Mouse (Mus musculus): ENCODE data around the gene Rgs6.

Gene Rgs6

DNA sequence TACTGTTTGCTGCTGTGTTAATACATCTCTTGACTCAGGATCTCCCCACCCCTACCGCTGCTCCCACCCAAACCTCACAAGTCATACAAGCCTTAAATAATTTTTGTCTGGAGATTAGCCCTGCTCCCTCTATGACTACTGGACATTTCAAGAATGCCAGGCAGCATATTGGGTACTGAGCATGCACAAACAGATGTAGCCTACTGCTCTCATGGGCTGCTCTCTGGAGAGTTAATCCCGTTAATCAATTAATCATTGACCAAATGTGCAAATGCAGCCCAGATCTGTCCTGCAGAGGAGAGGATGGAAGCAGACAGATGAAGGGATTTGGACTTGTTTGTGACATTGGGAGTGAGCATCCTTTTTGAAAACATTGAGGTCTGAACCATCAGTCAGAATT lies at the start of gene Rgs6:
TSS of gene Rgs6 (plus strand) at position 276 of the 400 bp plus-strand sequence.
- no peak for DNase-seq (ENCODE audit: low spot score in 2 of 2)

DNA sequence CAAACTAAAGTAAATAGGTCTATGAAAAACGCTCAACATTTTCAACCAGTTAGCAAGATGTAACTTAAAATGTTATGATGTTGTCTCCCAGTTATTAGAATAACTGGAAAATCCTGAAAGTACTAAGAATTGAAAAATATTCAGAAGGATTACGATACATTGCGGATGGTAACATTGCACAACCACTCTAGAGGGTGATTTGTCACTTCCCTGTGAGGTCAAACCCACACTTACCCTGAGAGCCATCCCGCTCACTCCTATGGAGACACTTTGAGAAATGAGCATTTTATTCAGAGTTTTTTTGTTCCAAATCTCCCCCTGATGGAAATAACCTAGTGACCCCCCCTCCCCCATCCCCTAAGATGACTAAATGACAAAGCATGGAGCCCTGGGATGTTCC lies 41.0 kb upstream of the Rgs6 start:
- no peak for DNase-seq (ENCODE audit: low spot score in 2 of 2)

DNA sequence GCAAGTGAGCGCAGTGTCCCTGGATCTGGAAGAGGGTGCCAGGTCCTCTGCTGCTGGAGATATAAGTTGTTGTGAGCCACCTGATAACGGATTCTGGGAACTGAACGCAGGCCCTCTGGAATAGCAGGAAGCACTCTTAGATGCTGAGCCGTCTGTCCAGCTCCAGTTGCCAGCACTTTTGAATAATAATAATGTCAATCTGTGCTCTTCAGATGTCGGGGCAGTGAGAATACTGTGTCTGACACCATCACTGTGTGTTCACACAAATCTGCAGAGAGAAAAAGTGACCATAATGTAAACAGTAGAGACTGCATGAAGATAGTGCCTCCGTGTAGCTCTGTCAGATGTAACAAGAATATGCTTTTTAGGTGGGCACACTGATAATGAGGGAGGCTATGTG lies 38.9 kb upstream of the Rgs6 start:
- no peak for DNase-seq (ENCODE audit: low spot score in 2 of 2)

DNA sequence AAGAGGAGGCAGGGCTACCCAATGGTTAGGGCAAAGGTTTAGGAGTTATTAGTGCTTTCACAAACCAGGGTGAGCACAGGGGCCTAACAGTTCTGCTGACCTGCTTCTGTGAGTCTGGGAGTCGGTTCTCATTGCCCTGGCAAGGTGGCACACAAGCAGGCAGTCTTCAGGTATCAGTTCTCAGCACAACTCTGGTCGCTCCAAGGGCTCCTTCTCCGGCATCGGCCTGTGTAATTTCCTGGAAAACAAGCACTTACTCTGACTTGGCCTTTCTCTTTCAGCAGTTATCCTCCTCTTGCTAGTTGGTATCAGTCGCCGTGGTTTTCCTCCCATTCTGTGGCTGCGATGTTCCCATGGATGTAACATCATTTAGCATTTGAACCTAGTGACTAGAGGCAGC lies 38.0 kb upstream of the Rgs6 start:
- no peak for DNase-seq (ENCODE audit: low spot score in 2 of 2)

DNA sequence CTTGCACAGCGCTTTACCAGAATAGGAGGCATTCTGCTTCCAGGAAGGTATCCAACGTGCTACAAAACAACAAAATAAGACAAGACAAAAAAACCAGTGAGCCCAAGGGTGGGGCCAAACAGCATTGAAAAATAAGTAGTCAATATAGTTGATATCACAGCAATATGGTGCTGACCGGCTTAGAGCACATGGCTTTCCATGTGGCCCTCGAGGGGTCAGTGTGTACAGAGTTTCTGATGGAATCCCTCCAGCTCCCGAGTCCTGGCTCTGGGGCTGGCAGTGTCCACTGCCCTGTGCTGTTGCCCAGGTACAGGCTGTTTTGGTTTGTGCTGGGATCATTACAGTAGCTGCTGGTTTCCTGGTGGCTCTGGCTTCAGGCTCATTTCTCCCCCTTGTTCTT lies 35.7 kb upstream of the Rgs6 start:
- no peak for DNase-seq (ENCODE audit: low spot score in 2 of 2)

DNA sequence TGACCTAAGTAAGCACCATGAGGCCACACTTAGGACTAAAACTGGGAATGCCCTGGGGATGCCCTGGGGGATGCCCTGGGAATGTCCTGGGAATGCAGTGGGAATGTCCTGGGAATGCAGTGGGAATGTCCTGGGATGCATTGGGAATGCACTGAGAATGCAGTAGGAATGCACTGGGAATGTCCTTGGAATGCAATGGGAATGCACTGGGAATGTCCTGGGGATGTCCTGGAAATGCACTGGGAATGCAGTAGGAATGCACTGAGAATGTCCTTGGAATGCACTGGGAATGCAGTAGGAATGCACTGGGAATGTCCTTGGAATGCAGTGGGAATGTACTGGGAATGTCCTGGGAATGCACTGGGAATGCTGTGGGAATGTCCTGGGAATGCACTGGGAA lies 25.2 kb upstream of the Rgs6 start:
- no peak for DNase-seq (ENCODE audit: low spot score in 2 of 2)

DNA sequence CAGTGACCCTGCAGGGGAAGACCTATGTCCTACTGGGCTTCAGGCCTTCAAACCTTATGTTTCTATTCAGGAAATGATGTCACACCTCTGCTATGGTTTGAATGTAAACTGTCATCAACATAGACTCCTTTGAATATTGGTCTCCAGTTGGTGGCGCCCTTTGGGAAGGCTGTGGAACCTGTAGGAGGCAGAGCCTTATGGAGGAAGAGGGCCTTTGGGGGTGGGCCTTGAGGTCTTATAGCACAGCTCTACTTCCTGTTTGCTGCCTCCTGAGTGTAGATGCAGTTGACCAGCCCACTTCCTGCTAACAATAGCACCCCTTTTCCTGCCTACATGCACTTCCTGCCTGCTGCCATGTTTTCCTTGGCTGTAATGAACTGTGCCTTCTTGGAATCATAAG lies 19.7 kb upstream of the Rgs6 start:
- no peak for DNase-seq (ENCODE audit: low spot score in 2 of 2)

DNA sequence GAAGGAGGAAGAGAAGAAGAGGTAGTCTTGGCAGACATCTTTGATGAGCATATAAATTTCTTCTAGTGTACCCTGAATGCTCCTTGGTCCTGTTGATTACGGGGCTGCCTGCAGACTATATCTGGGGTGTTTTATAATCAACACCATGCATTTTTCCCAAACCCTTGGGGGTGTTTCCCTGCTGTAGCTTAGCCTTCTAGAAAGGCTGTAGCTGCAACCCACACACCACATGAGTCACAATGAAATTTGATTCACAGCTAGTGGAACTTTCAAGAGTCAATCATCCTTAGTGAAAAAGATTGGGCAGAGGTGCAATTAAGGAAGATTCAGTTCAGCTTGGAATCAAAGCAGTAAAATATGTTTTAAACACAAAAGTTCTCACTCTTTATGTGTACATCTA lies 15.4 kb upstream of the Rgs6 start:
- DNase-seq (ENCODE audit: low spot score in 2 of 2), result no peak

DNA sequence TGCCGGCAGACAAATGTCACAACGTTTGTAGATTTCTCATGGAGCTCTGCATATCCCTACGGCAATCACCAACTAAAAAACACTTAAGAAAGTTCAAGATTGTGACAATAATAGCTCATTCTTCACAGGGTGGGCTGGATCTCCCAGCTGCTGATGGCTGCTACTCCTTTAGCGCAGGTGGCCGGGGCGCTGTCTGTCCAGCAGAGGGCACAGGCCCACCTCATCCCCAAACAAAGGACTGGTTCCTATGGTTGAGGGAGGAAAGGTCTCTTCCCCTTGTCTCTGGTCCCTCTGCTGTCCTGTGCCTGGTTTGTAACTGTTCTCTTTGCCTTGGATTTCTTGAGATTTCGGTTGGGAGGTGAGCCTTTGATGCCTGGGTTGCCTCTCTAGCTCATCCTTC lies 1.5 kb upstream of the Rgs6 start:
- DNase-seq (ENCODE audit: low spot score in 2 of 2), result no peak

DNA sequence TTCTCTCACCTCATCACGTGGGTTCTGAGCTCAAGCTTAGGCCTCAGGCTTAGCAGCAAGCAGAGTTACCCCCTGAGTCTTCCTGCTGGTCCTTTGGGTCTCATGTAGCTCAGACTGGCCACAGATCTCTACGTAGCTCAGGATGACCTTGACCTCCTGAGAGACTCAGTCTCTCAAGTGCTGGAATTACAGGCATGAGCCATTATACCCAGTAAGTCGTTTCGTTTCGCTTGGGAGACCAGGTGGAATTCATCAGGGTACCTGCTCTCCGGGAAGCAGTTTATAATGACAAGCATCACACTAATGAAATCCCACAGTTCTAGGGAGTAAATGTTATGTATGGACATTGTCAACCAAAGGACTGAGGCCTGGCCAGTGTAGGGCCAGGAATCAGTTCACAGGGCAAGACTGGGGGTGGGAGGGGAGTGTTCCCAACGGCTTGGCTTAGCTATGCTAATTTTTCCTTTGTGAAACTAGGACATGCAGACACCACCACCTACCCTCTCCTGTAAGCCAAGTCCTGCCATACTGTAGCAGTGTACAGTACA lies 670 bp upstream of the Rgs6 start:
- no peak for DNase-seq (ENCODE audit: low spot score in 2 of 2)

DNA sequence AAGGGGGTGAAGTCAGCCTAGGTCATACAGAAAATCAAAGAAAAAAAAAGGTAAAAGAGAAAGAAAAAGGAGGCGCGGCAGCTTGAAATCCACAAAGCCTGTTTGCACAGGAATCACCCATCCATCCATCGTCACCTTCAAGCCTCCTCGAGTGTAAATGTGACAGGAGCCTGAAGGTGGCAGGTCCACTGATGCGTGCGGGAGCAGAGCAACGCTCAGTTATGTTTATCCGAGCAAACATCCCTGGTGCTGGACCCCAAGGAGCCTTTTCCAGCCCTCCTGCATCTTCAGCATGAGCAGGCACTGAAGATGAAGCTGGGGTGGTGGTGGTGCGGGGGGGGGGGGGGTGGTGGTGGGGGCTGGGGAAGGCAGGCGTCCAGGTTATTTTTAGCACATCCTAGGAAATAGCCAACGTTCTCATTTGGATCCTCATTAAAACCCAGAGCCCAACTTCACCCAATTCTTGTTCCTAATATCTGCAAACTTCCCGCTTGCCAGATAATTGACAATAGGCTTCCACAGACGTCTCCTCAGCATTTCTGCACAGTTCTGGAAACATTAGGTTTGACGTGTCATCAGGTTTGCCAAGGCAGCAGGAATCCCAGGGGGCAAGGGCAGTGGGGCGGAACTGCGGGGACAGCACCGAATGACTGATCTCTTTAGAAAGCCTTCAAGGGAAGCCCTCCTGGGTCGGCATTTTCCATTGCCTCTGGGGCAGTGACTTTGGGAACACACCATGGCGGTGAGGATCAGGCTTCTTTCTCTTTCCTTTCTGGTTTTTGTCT lies 946 bp downstream of the Rgs6 start:
- no peak for DNase-seq (ENCODE audit: low spot score in 2 of 2)

DNA sequence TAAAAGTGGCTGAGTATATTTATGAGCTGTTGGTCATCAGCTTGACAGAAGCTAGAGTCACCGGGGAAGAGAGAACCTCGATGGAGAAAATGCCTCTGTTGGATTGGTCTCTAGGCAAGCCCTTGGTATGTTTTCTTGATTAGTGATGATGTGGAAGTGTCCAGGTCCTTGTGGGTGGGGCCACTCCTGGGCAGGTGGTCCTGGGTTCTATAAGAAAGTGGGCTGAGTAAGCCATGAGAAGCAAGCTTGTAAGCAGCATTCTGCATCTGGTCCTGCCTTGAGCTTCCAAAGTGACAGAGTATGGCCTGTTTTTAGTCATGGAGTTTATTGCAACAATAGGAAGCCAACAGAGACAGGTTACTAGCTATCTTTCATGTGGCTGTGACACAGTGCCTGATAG lies 10.9 kb downstream of the Rgs6 start:
- DNase-seq (ENCODE audit: low spot score in 2 of 2), result no peak

DNA sequence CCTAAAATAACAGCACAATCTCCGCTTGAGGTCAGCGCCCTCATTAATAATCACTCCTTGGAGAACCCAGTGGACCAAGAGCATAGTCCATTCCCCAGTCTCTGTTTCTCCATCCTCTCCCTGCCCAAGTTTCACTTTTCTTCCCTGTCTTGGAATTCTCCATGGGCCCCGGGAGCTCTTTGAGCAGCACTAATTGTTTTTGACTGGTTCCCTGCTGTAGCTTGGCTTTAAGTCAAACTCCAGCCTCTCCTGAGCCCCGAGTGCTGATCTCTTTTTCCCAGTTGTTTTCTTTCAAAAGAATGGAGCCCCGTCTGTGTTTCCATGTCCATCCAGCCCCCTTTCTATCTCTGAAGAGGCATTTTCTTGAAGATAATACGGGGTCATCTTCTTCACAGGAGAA lies 12.3 kb downstream of the Rgs6 start:
- DNase-seq (ENCODE audit: low spot score in 2 of 2), result no peak

DNA sequence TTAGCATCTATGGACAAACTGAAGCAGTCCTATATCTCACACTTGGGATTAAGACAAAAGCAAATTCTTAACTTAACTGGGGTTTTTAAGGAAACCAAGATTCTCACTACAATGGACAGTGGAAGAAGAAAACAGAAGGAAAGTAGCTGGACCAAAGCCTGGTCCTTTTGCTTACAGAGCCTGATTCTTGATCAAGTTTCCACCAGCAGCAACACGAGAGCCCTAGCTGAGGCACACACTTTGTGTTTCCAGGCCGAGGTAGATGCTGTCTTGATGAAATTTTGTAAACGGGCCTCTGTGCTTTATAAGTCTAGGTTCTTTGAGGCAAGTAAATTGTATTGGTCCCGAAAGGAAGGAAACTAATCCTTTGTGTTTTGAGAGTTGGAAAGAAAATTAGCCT lies 14.7 kb downstream of the Rgs6 start:
- no peak for DNase-seq (ENCODE audit: low spot score in 2 of 2)

DNA sequence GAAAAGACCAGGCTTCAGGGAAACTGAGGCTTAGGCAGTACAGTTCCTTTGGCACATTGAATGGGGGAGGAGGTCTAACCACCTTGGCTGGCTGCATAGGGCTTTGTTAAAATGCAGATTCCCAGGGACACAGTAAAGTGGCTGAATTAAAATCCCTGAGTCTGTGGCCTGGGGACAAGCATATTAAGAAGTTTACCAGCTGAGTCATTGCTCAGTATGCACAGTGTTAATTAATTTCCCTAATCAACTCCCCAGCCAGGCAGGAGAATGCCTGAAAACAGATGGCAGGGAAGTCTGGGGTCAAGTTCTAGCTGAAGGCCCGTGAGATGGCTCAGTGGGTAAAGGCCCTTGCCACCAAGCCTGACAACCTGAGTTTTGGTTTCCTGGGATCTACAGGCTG lies 15.2 kb downstream of the Rgs6 start:
- no peak for DNase-seq (ENCODE audit: low spot score in 2 of 2)

DNA sequence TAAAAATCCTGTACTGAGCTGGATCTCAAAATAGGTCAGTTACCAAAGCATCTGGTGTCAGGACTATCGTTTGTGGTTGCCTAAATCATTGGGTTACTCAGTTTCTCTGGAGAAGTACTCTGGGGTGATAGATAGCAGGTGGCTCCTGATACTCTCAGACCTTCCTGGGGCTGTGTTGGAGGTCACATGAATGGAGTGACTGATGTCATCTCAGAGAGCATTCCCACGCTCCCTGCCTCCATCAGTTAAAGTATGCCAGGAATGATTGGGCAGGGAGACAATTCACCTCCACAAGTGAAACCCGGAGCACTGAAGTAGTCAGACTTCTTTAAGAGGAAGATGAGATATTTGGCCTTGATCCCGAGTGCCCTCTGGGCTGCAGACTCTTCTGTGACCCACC lies 15.9 kb downstream of the Rgs6 start:
- DNase-seq (ENCODE audit: low spot score in 2 of 2), result no peak

DNA sequence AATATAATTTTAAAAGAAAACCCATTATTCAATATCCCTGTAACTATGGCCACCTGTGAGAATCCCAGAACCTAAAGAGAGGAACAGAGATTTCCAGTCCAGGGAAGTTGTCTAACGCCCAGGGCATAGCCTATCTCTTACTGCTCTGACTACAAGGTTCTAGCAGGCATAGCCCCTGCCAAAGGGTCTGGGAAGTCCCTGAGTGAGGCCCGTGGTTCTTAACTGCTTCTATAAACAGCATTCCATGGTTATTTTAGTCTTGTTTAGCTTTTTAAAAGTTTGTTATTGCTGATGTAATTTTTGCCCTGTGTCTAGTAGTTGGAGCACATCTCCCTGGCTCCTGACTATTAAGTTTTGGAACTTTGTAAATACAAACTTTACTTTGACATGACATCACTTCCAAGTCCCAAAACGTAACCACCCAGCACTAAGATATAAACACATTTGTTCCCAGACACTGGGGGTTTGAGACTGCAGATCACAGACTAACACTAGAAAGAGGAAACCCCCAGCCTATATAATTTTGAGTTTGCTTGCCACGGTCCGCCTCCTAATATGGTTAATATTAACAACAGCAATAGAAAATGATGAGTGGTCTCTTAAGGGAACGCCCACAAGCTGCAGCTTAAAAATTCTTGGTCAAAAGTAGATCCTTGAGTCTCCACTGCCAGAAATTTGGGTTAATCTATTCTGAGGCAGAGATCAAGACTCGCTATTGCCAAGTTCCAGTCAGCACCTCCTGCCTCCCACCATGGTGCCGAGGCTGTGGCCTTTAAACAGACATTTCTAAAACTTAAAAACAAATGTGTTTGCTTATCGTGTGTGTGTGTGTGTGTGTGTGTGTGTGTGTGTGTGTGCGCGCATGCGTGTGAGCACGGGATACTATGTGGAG lies 24.9 kb downstream of the Rgs6 start:
- no peak for DNase-seq (ENCODE audit: low spot score in 2 of 2)

DNA sequence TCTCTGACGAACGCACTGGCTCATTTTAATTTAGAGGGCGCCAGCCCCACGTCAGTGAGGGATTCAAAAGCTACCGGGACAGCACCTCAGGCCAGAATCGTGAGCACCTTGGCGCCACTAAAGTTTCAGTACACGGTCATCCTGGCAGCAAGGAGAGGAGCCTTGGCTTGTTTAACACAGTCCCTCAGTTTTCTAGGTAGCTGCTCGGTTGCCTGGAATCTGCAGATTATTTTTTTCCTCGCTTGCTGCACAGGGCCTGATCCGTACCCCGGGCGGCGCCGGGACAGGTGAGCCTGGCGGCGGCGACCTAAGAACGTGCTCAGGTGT lies 28.4 kb downstream of the Rgs6 start:
- no peak for DNase-seq (ENCODE audit: low spot score in 2 of 2)

DNA sequence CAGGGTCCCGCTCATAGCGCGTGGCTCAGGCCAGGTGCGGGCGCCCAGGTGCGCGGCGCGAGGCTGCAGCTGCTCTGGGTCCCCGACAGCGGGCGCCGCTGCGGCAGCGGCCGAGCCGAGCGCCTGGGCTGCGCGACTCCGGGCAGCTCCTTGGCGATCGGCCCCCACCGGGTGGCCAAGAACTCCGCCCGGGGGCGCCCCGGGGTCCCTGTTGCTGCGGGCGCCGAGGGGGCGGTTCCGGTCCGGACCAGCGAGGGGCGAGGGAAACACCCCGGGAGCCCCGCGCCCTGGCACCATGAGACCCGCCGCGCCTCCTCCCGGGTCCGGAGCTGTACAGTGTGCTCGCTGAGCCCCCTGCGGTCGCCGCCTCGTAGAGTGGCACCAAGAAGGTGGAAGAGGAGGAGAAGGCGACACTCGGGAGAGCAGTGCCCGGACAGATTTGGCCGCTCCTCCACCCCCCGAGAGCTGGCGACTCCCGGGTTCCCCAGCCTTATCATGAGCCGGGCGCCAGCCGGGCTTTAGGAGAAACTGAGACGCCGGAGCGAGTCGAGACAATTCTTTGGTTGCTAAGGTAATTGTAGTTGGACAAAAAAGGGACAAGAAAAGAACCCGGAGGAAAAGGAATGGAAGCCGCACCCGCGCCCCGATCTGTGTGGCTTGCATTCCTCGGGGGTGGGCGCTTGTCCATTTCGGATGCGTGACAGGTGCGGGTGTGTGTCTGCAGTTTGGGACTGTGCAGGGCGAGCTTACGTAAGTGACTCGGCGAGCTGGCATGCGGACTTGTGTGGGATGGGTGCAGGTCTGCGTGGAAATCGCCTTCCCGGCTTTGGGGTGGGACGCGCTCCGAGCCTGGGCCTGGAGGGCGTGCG lies 29.0 kb downstream of the Rgs6 start:
- DNase-seq (ENCODE audit: low spot score in 2 of 2), result no peak

DNA sequence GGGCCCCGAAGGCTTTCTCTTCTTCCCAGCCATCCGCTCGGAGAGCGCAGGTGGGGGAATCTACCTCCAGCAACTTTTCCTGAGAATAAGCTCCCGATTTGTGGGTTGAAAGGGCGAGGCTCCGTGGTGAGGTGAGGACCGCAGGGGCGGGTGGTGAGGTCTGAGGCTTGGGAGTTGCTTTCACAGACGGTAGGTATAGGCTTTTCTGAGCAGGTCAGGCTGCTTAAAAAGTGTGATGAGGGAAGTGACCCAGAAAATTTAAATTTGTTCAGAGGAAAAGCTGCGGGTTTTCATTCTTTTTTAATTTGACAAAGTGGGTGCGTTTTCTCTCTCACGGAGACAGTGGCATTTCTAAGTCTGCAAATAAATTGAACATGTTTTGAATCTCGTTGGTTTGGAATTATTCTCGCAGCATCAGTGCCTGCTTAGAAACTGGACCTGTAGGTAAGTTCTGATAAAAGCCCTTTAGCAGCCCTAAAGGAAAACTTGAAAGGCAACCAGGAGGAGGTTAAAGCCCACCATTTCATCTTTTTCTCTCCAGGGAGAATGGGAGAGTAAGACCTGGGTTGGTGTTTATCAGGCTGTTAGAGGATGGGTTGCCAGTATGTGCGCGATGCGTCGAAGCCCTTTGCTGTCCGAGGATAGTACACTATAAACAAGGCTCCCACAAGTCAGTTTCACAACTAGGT lies 29.7 kb downstream of the Rgs6 start:
- DNase-seq (ENCODE audit: low spot score in 2 of 2), result no peak

DNA sequence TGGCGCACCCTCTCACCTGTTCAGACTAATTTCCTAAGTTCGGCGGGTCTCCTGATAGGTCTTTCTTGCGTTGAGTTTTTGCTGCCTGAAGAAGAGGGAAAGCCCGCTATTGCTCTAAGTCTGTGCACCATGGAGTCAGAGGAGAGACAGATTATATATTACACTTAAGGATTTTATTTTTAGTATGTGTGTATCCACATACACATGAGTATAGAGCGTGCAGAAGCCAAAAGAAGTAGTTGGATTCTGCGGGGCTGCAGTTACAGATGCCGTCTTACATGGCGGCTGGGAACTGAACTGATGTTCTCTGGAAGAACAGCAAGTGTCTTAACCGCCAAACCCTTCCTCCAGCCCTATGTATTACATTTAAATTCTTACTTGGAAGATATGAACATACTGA lies 52.3 kb downstream of the Rgs6 start:
- DNase-seq (ENCODE audit: low spot score in 2 of 2), result no peak

DNA sequence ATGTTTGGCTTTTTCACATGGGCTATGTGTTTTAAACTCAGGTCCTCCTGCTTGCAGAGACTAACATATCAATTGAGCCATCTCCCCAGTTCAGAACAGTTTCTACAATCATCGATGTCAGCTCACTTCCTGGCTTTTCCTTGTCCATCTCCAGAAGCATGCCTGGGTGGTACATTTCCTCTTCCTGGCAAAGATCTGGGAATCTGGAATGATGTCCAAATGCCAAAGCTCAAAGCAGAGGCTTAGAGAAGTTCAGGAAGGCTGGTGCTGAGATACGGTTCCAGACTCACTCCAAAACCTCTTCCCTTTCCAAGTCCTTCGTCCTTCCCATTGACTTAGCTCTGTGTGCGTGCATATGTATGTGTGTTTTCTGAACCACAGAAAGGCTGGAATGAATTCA lies 59.8 kb downstream of the Rgs6 start:
- no peak for DNase-seq (ENCODE audit: low spot score in 2 of 2)

Measured in spleen, postnatal 14 days (tissue).